Mouse (Mus musculus): ENCODE data around the gene Sox5. TPM values are rescaled to one million over a fixed set of nuclear protein-coding genes. Genes with fewer than 3 reads are reported as not detected.
A peak's percentile ranks its signal among the peaks of the same experiment; 100 is the strongest.

The Sox5 gene
- polyA plus RNA-seq, 1 experiment from 2014 or later = 54.7 TPM

DNA sequence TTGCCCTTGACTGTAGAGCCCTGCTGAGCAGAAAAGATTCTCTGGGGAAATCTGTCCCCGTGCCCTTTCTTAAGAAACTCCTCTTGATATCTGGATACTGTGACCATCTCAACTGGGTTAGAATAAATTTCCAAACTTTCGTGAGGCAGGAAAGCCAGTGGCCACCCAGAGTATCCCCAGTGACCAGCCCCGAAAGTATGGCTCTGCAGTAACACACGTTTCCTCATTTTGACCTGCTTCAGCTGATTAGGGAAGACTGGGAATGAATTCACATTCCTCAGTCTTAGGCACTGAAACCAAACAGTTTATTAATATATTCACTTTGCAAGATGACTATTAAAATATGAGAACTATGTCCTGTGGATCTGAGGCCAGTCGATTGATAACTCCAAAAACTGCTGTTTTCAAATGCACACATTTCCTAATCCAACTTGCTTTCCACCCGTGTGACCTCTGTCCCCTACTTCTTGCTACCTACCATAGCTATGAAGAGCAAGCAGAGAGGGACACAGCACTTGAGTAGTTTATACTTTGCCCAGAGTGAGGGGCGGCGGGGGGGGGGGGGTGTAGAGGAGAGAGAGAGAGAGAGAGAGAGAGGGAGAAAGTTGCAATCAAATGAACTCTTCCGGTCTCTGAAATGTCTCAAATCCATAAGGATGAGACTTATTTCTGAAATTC, 1.0 kb downstream of the Sox5 start:
- 20% methylated on average over 9 of the region's 9 CpGs for WGBS
- Histone ChIP-seq H3K27ac (replicated peaks; ENCODE audit: low read depth, low read length) (no peak overlapping the region), H3K9ac (ENCODE audit: low read length) (peak overlapping the region; percentile 73), H3K9me3 (ENCODE audit: control insufficient read depth, low read length) (no peaks in the 10 kb centered on the region), H3K4me1 (ENCODE audit: control insufficient read depth, insufficient read depth, low read length) (peaks cover 8% of the 10 kb centered on the region; the same call in 1 of the 2 replicates), H3K36me3 (ENCODE audit: control insufficient read depth, insufficient read depth, low read length) (no peaks in the 10 kb centered on the region), H3K4me3 (ENCODE audit: low read depth, low read length) (peak overlapping the region; percentile 79), H3K27me3 (ENCODE audit: control insufficient read depth, insufficient read depth, low read length) (peaks cover 5% of the 10 kb centered on the region; the same call in 1 of the 2 replicates), H3K4me2 (ENCODE audit: low read depth, severe bottlenecking) (peak overlapping the region; percentile 95)
- no peak for ATAC-seq (ENCODE audit: insufficient number of reproducible peaks, low FRiP score, low TSS enrichment, low read depth)
- no peak for DNase-seq (ENCODE audit: low spot score)

DNA sequence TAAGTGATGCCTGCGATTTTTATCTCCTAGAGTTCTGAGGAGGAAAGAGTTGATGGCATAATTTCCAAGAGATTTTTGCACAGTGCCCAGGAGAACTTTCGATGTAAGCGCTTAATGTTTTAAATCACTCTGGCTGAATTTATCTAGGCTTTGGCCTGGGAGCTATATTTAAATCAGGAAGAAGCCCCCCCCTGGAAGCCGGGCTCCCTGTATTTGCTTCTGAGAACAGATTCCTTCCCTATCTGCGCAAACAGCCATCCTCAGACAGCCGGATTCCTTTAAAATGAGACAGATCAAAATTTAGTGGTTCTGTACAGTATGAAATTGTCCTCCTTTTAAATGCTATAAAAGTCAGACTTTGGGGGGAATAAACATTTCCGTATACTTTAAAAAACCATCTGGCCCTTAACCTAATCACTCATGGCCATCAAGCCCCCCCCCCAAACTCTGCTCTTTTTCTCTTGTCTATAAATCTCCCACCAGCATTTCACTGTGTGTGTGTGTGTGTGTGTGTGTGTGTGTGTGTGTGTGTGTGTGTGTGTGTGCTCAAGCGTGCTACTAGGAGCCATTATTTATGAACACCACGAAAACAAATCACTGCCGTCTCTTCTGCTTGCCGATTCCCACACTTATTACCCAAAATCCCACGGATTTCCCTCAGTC, 1.7 kb downstream of the Sox5 start:
- Histone ChIP-seq H3K9ac (ENCODE audit: low read length) (no peak overlapping the region), H3K9me3 (ENCODE audit: control insufficient read depth, low read length) (no peaks in the 10 kb centered on the region), H3K4me1 (ENCODE audit: control insufficient read depth, insufficient read depth, low read length) (peaks cover 12% of the 10 kb centered on the region; the same call in 1 of the 2 replicates), H3K4me3 (ENCODE audit: low read depth, low read length) (peak overlapping the region; percentile 79; the same call in 1 of the 2 replicates), H3K27ac (replicated peaks; ENCODE audit: low read depth, low read length) (no peak overlapping the region), H3K27me3 (ENCODE audit: control insufficient read depth, insufficient read depth, low read length) (peaks cover 5% of the 10 kb centered on the region; the same call in 1 of the 2 replicates), H3K36me3 (ENCODE audit: control insufficient read depth, insufficient read depth, low read length) (no peaks in the 10 kb centered on the region), H3K4me2 (ENCODE audit: low read depth, severe bottlenecking) (peak overlapping the region; percentile 95)
- DNase-seq (ENCODE audit: low spot score) = no peak
- WGBS = 39% methylated on average over 12 of the region's 12 CpGs
- ATAC-seq (ENCODE audit: insufficient number of reproducible peaks, low FRiP score, low TSS enrichment, low read depth) = no peak

DNA sequence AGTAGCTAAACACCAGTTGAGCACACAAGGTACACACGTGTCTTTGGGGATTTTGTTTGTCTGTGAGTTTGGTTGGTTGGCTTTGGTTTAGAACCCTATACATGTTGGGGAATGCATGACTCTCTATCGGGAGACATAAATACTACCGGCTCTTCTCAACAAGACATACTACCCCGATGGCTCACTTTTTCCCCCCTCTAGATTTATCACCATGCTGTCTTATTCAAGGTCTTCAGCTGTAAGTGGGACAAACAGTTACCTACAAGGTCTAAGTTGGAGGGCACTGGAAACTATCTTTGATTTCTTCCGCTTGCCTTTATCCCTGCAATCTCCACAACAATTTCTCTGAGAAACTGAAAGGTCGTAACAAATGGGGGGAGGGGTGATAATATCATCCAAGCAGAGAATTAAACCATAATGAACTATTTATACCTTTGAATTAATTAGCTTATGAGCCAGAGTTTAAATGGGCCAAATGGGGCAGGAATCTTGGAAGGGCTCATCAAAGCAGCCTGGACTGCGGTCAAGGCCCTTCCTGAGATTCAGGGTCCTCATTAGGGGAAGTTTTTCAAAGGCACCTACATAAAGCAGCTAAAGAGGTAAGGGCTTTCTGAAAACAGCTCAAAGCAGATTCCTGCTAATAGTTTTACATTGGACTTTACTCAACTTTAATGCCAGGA, 4.3 kb downstream of the Sox5 start:
- DNase-seq (ENCODE audit: low spot score) = no peak
- peaks cover 10% of the 10 kb centered on the region; the same call in 1 of the 2 replicates for H3K4me1 ChIP-seq (ENCODE audit: control insufficient read depth, insufficient read depth, low read length)

GRCm38 (mm10) chr6:144773736-144774135, 8.0 kb downstream of the Sox5 start:
- Histone ChIP-seq H3K4me1 (ENCODE audit: control insufficient read depth, insufficient read depth, low read length) (peaks cover 10% of the 10 kb centered on the region; the same call in 1 of the 2 replicates), H3K27ac (replicated peaks; ENCODE audit: low read depth, low read length) (no peak overlapping the region), H3K9me3 (ENCODE audit: control insufficient read depth, low read length) (no peaks in the 10 kb centered on the region), H3K4me3 (ENCODE audit: low read depth, low read length) (no peak overlapping the region), H3K27me3 (ENCODE audit: control insufficient read depth, insufficient read depth, low read length) (no peaks in the 10 kb centered on the region), H3K36me3 (ENCODE audit: control insufficient read depth, insufficient read depth, low read length) (no peaks in the 10 kb centered on the region), H3K9ac (ENCODE audit: low read length) (no peak overlapping the region), H3K4me2 (ENCODE audit: low read depth, severe bottlenecking) (no peak overlapping the region)
- 92% methylated on average over 6 of the region's 6 CpGs for WGBS
- no peak for DNase-seq (ENCODE audit: low spot score)
- ATAC-seq (ENCODE audit: insufficient number of reproducible peaks, low FRiP score, low TSS enrichment, low read depth) = no peak

More for the DNA sequence above, 4.3 kb downstream of the Sox5 start:
- 79% methylated on average over 7 of the region's 7 CpGs for WGBS
- H3K27ac ChIP-seq (replicated peaks; ENCODE audit: low read depth, low read length) = no peak overlapping the region
- no peak overlapping the region for H3K4me2 ChIP-seq (ENCODE audit: low read depth, severe bottlenecking)
- H3K4me3 ChIP-seq (ENCODE audit: low read depth, low read length) = no peak overlapping the region
- ATAC-seq (ENCODE audit: insufficient number of reproducible peaks, low FRiP score, low TSS enrichment, low read depth) = no peak
- H3K27me3 ChIP-seq (ENCODE audit: control insufficient read depth, insufficient read depth, low read length) = no peaks in the 10 kb centered on the region
- no peaks in the 10 kb centered on the region for H3K36me3 ChIP-seq (ENCODE audit: control insufficient read depth, insufficient read depth, low read length)
- H3K9ac ChIP-seq (ENCODE audit: low read length) = no peak overlapping the region
- no peaks in the 10 kb centered on the region for H3K9me3 ChIP-seq (ENCODE audit: control insufficient read depth, low read length)

DNA sequence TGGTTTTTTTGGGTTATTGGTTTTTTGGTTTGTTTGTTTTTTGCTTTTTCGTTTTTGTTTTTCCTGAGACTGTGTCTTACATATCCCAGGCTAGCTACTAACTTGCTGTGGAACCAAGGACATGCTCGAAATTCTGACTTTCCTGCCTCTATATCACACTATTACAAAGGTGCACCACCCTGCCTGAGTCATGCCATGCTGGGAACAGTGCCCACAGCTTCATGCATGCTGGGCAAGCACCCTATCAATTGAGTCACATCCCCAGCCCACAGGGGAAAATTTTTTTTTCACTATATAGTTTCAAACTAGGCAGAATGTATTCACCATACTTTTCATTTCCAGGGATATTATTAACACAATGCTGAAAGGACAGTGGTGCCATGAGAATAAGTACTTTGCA, 8.8 kb downstream of the Sox5 start:
- Histone ChIP-seq H3K27ac (replicated peaks; ENCODE audit: low read depth, low read length) (no peak overlapping the region), H3K4me1 (ENCODE audit: control insufficient read depth, insufficient read depth, low read length) (peaks cover 10% of the 10 kb centered on the region; the same call in 1 of the 2 replicates), H3K4me3 (ENCODE audit: low read depth, low read length) (no peak overlapping the region), H3K9ac (ENCODE audit: low read length) (no peak overlapping the region), H3K9me3 (ENCODE audit: control insufficient read depth, low read length) (no peaks in the 10 kb centered on the region), H3K27me3 (ENCODE audit: control insufficient read depth, insufficient read depth, low read length) (no peaks in the 10 kb centered on the region), H3K36me3 (ENCODE audit: control insufficient read depth, insufficient read depth, low read length) (no peaks in the 10 kb centered on the region), H3K4me2 (ENCODE audit: low read depth, severe bottlenecking) (no peak overlapping the region)
- no peak for ATAC-seq (ENCODE audit: insufficient number of reproducible peaks, low FRiP score, low TSS enrichment, low read depth)
- no peak for DNase-seq (ENCODE audit: low spot score)
- 84% methylated on average over 2 of the region's 2 CpGs for WGBS

- 57% methylated on average over 15 of the region's 15 CpGs for WGBS
- no peak overlapping the region for H3K9ac ChIP-seq (ENCODE audit: low read length)
- ATAC-seq (ENCODE audit: insufficient number of reproducible peaks, low FRiP score, low TSS enrichment, low read depth) (no peak), DNase-seq (ENCODE audit: low spot score) (no peak)
- H3K4me1 ChIP-seq (ENCODE audit: control insufficient read depth, insufficient read depth, low read length) = peaks cover 10% of the 10 kb centered on the region; the same call in 1 of the 2 replicates
- no peak overlapping the region for H3K4me3 ChIP-seq (ENCODE audit: low read depth, low read length)
- H3K36me3 ChIP-seq (ENCODE audit: control insufficient read depth, insufficient read depth, low read length) = no peaks in the 10 kb centered on the region
- H3K4me2 ChIP-seq (ENCODE audit: low read depth, severe bottlenecking) = no peak overlapping the region
- no peaks in the 10 kb centered on the region for H3K27me3 ChIP-seq (ENCODE audit: control insufficient read depth, insufficient read depth, low read length)
- no peak overlapping the region for H3K27ac ChIP-seq (replicated peaks; ENCODE audit: low read depth, low read length)
- H3K9me3 ChIP-seq (ENCODE audit: control insufficient read depth, low read length) = no peaks in the 10 kb centered on the region
Measured at GRCm38 (mm10) chr6:144772175-144772918, 9.4 kb downstream of the Sox5 start.

DNA sequence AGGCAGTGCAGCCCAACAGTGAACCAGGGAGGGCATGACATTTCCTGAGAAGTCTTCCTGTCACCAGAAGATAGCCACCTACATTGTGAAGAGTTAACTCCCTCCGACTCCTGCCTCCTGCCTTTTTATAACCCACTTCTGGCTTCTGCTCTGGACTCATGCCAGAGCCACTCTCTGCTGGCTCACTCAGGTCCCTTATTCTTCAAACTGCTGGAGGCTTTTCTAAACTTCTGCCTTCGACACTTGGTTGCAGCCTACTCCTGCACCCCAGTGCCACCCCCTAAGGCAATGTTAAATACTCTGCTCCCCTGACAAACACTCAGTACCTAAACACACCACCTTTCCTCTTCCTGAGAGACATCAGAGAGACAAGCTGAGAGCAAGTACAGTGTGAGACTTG, 12.7 kb downstream of the Sox5 start:
- no peak overlapping the region for H3K4me2 ChIP-seq (ENCODE audit: low read depth, severe bottlenecking)

GRCm38 (mm10) chr6:144761902-144762301, 19.9 kb downstream of the Sox5 start:
- H3K27ac ChIP-seq (replicated peaks; ENCODE audit: low read depth, low read length) = no peak overlapping the region
- ATAC-seq (ENCODE audit: insufficient number of reproducible peaks, low FRiP score, low TSS enrichment, low read depth) = no peak

More for the DNA sequence above, 12.7 kb downstream of the Sox5 start:
- no peaks in the 10 kb centered on the region for H3K9me3 ChIP-seq (ENCODE audit: control insufficient read depth, low read length)
- no peak overlapping the region for H3K27ac ChIP-seq (replicated peaks; ENCODE audit: low read depth, low read length)
- no peak overlapping the region for H3K4me3 ChIP-seq (ENCODE audit: low read depth, low read length)
- 46% methylated on average over 2 of the region's 2 CpGs for WGBS
- H3K9ac ChIP-seq (ENCODE audit: low read length) = no peak overlapping the region
- DNase-seq (ENCODE audit: low spot score) = no peak
- no peaks in the 10 kb centered on the region for H3K27me3 ChIP-seq (ENCODE audit: control insufficient read depth, insufficient read depth, low read length)
- no peak for ATAC-seq (ENCODE audit: insufficient number of reproducible peaks, low FRiP score, low TSS enrichment, low read depth)
- H3K36me3 ChIP-seq (ENCODE audit: control insufficient read depth, insufficient read depth, low read length) = no peaks in the 10 kb centered on the region
- H3K4me1 ChIP-seq (ENCODE audit: control insufficient read depth, insufficient read depth, low read length) = peaks cover 6% of the 10 kb centered on the region; the same call in 1 of the 2 replicates

More at GRCm38 (mm10) chr6:144761902-144762301, 19.9 kb downstream of the Sox5 start:
- Histone ChIP-seq H3K9ac (ENCODE audit: low read length) (no peak overlapping the region), H3K4me3 (ENCODE audit: low read depth, low read length) (no peak overlapping the region), H3K4me2 (ENCODE audit: low read depth, severe bottlenecking) (no peak overlapping the region), H3K27me3 (ENCODE audit: control insufficient read depth, insufficient read depth, low read length) (no peaks in the 10 kb centered on the region), H3K36me3 (ENCODE audit: control insufficient read depth, insufficient read depth, low read length) (no peaks in the 10 kb centered on the region), H3K4me1 (ENCODE audit: control insufficient read depth, insufficient read depth, low read length) (peaks cover 6% of the 10 kb centered on the region; the same call in 1 of the 2 replicates), H3K9me3 (ENCODE audit: control insufficient read depth, low read length) (no peaks in the 10 kb centered on the region)
- 54% methylated on average over 12 of the region's 12 CpGs for WGBS
- DNase-seq (ENCODE audit: low spot score) = no peak

Measured in limb, embryonic 11.5 days (tissue).